Mouse (Mus musculus) intestine, postnatal 0 days (tissue): Measurements from ENCODE around the gene Psenen. TPM values are rescaled to one million over a fixed set of nuclear protein-coding genes. Genes with fewer than 3 reads are reported as not detected.

Experiments
- ATAC-seq: fragments of 200-750 bp; cut with Nextera tagmentation; 2 replicates; pipeline ENCODE4 v1.8.0; 2017; ENCODE audit warnings: mild to moderate bottlenecking, moderate TSS enrichment, moderate library complexity
- H3K27ac ChIP-seq: fragments of 300-500 bp; sonication (generic); 2 replicates; pipeline ENCODE4 v1.5.1; 2014; ENCODE audit warnings: mild to moderate bottlenecking, low read depth, low read length, moderate library complexity
- H3K27me3 ChIP-seq: fragments of 300-500 bp; sonication (generic); replicated peaks from 2 replicates; pipeline ENCODE4 v1.6.1; 2014; ENCODE audit warnings: low read length, mixed read lengths; ENCODE audit not compliant: control insufficient read depth, insufficient read depth
- H3K36me3 ChIP-seq: fragments of 300-500 bp; sonication (generic); 2 replicates; pipeline ENCODE4 v1.6.1; 2014; ENCODE audit warnings: mild to moderate bottlenecking, moderate library complexity; ENCODE audit not compliant: control insufficient read depth, insufficient read depth
- H3K4me1 ChIP-seq: fragments of 300-500 bp; sonication (generic); replicated peaks from 2 replicates; pipeline ENCODE4 v1.6.1; 2014; ENCODE audit warnings: antibody characterized with exemption, low read length, mixed read lengths; ENCODE audit not compliant: control insufficient read depth, insufficient read depth
- H3K4me2 ChIP-seq: fragments of 300-500 bp; sonication (generic); replicated peaks from 2 replicates; pipeline ENCODE4 v1.6.1; 2014; ENCODE audit warnings: low read depth, mild to moderate bottlenecking, moderate library complexity
- H3K4me3 ChIP-seq: fragments of 300-500 bp; sonication (generic); 2 replicates; pipeline ENCODE4 v1.5.1; 2014; ENCODE audit warnings: low read depth, low read length
- H3K9ac ChIP-seq: fragments of 300-500 bp; sonication (generic); 2 replicates; pipeline ENCODE4 v1.6.1; 2014; ENCODE audit warnings: mild to moderate bottlenecking, low read depth, low read length
- H3K9me3 ChIP-seq: fragments of 300-500 bp; sonication (generic); 2 replicates; pipeline ENCODE4 v1.6.1; 2016; ENCODE audit warnings: mixed run types; ENCODE audit not compliant: control insufficient read depth
- CTCF ChIP-seq: sonication (generic); IDR thresholded peaks from 2 replicates; pipeline ENCODE4 v1.5.1; 2016; ENCODE audit warnings: low read depth, mild to moderate bottlenecking, control low read depth, antibody characterized with exemption, moderate library complexity
- WGBS: fragments of 180-500 bp; shearing (Covaris S2); extraction: QIAGEN DNeasy Blood & Tissue Kit; methylation state at CpG from one replicate; pipeline ENCODE4 v1.1.7; 2014; 5-methylcytosine and 5-hydroxymethylcytosine counted together
- polyA plus RNA-seq: library from polyadenylated mRNA; unstranded; fragments of >200 nt; fragmentation: Nextera tagmentation; extraction: Ambion mirVana; gene quantifications from 2 replicates; pipeline ENCODE4 v1.2.1, GENCODE M21; 2015

The Psenen gene
- polyA plus RNA-seq, 1 experiment from 2014 or later, result 247 TPM

- Histone ChIP-seq H3K4me2 (no peak within 1 kb of the TSS), H3K4me1 (no peaks in the 10 kb centered on the region), H3K27me3 (no peaks in the 10 kb centered on the region), H3K36me3 (peaks cover 47% of the 10 kb centered on the region), H3K9me3 (no peaks in the 10 kb centered on the region), H3K9ac (no peak within 1 kb of the TSS), H3K27ac (no peak within 1 kb of the TSS), H3K4me3 (no peak within 1 kb of the TSS)
- no peak for TF ChIP-seq CTCF
- ATAC-seq, result no peak
- 94% methylated on average over 12 of the region's 12 CpGs for WGBS
Measured at GRCm38 (mm10) chr7:30564970-30565571, 1.6 kb upstream of the Psenen start, which contains the start of gene Igflr1. Gene Igflr1, plus strand, starts transcription at chr7:30565427.

- H3K9ac ChIP-seq, result no peak overlapping the region
- no peak overlapping the region; the same call in 1 of the 2 replicates for H3K27ac ChIP-seq
- peak overlapping the region; percentile 86 for H3K4me3 ChIP-seq
- peaks cover 35% of the 10 kb centered on the region for H3K36me3 ChIP-seq
- no peak for ATAC-seq
- peak overlapping the region; percentile 78 for H3K4me2 ChIP-seq
- TF ChIP-seq CTCF, result no peak
- WGBS, result 18% methylated on average over 6 of the region's 6 CpGs
- no peaks in the 10 kb centered on the region for H3K9me3 ChIP-seq
- no peaks in the 10 kb centered on the region for H3K4me1 ChIP-seq
- H3K27me3 ChIP-seq, result no peaks in the 10 kb centered on the region
Measured at GRCm38 (mm10) chr7:30563906-30564280, 466 bp upstream of the Psenen start.

- Histone ChIP-seq H3K4me2 (peak overlapping the region; percentile 78), H3K27ac (peak overlapping the region; percentile 74), H3K36me3 (peaks cover 29% of the 10 kb centered on the region), H3K4me1 (0 out of 2 replicates have a peak, but pooled peaks cover 4% of the 10 kb centered on the region), H3K9ac (peak overlapping the region; percentile 72), H3K27me3 (no peaks in the 10 kb centered on the region), H3K4me3 (peak overlapping the region; percentile 86), H3K9me3 (no peaks in the 10 kb centered on the region)
- no peak for ATAC-seq
- under 1% methylated on average over 27 of the region's 27 CpGs for WGBS
- TF ChIP-seq CTCF, result no peak
Measured at GRCm38 (mm10) chr7:30562526-30563116, 806 bp downstream of the Psenen start.

- Histone ChIP-seq H3K4me2 (peak overlapping the region; percentile 78), H3K27me3 (no peaks in the 10 kb centered on the region), H3K9ac (no peak overlapping the region), H3K9me3 (no peaks in the 10 kb centered on the region), H3K4me1 (0 out of 2 replicates have a peak, but pooled peaks cover 4% of the 10 kb centered on the region), H3K36me3 (peaks cover 25% of the 10 kb centered on the region), H3K27ac (0 out of 2 replicates have a peak overlapping the region, but pooled peaks have one; percentile 28), H3K4me3 (no peak overlapping the region)
- ATAC-seq, result no peak
- 65% methylated on average over 2 of the region's 2 CpGs for WGBS
- TF ChIP-seq CTCF, result no peak
Measured at GRCm38 (mm10) chr7:30560296-30560695, 3.1 kb downstream of the Psenen start.

GRCm38 (mm10) chr7:30559443-30559954 lies 3.9 kb downstream of the Psenen start, which contains the start of gene Lin37:
Gene Lin37, minus strand, starts transcription at chr7:30559838.
- H3K36me3 ChIP-seq, result peaks cover 27% of the 10 kb centered on the region
- H3K4me3 ChIP-seq, result peak within 1 kb of the TSS; percentile 57
- peak within 1 kb of the TSS; percentile 48 for H3K9ac ChIP-seq
- no peaks in the 10 kb centered on the region for H3K9me3 ChIP-seq
- TF ChIP-seq CTCF, result no peak
- H3K27me3 ChIP-seq, result no peaks in the 10 kb centered on the region
- ATAC-seq, result peak; percentile 86
- peak within 1 kb of the TSS; percentile 65 for H3K27ac ChIP-seq
- under 1% methylated on average over 20 of the region's 20 CpGs for WGBS
- 0 out of 2 replicates have a peak, but pooled peaks cover 4% of the 10 kb centered on the region for H3K4me1 ChIP-seq
- H3K4me2 ChIP-seq, result peak within 1 kb of the TSS; percentile 78

- Histone ChIP-seq H3K4me3 (peak overlapping the region; percentile 57), H3K4me2 (peak overlapping the region; percentile 78), H3K36me3 (peaks cover 31% of the 10 kb centered on the region), H3K9ac (peak overlapping the region; percentile 48), H3K4me1 (peaks cover 4% of the 10 kb centered on the region; the same call in 1 of the 2 replicates), H3K9me3 (no peaks in the 10 kb centered on the region), H3K27ac (peak overlapping the region; percentile 65), H3K27me3 (no peaks in the 10 kb centered on the region)
- 13% methylated on average over 12 of the region's 12 CpGs for WGBS
- ATAC-seq, result peak; percentile 17
- TF ChIP-seq CTCF, result no peak
Measured at GRCm38 (mm10) chr7:30558656-30559442, 4.6 kb downstream of the Psenen start.
